11 mouse cellular contexts compared by ENCODE assay signal in genomic region chr8:92761959-92762600, GRCm38 (mm10).
DNase-seq lines count a peak whose midpoint lies in the region; ATAC-seq lines count a peak whose summit lies in the region.
"Had no signal": no experiment of that assay in that cellular context is flagged by ENCODE, and none has a peak within 500 bp of the region (broad histone marks: within the 10 kb centered on the region; RNA-seq: fewer than 3 reads in every experiment).

No protein-coding gene starts in this region.

- H3K27ac ChIP-seq in heart, embryonic 14.5 days (replicated peaks in 1 of 2; ENCODE audit: control insufficient read depth in 1 of 2, insufficient read depth in 1 of 2, low read depth in 2 of 2, low read length in 2 of 2), result no peak overlapping the region
- H3K27ac ChIP-seq in embryonic facial prominence, embryonic 12.5 days, result no peak overlapping the region
- no peak overlapping the region for H3K27ac ChIP-seq in midbrain, embryonic 16.5 days (ENCODE audit: low read length)

- peaks cover 8% of the 10 kb centered on the region; the same call in 1 of the 2 replicates for H3K9me3 ChIP-seq in heart, embryonic 14.5 days (ENCODE audit: control insufficient read depth, low read length)
- H3K9me3 ChIP-seq in embryonic facial prominence, embryonic 12.5 days, result no peaks in the 10 kb centered on the region
- no peaks in the 10 kb centered on the region; the same call in 1 of the 2 replicates for H3K9me3 ChIP-seq in midbrain, embryonic 16.5 days (replicated peaks; ENCODE audit: control insufficient read depth, low read length, poor library complexity, severe bottlenecking)

- H3K4me3 ChIP-seq in heart, embryonic 14.5 days (ENCODE audit: control insufficient read depth in 1 of 2, insufficient read depth in 1 of 2, low read depth in 1 of 2, low read length in 2 of 2), result peak overlapping the region in 1 of 2 experiments; percentile 13; a peak in 2 of 4 replicates
- H3K4me3 ChIP-seq in embryonic facial prominence, embryonic 12.5 days, result no peak overlapping the region
- H3K4me3 ChIP-seq in midbrain, embryonic 16.5 days (ENCODE audit: low read depth, low read length), result no peak overlapping the region

- no peak for ATAC-seq in heart, embryonic 14.5 days (ENCODE audit: insufficient number of reproducible peaks, insufficient read depth, low FRiP score, low read depth)
- no peak for ATAC-seq in embryonic facial prominence, embryonic 12.5 days (ENCODE audit: insufficient number of reproducible peaks, insufficient read depth, low FRiP score, low TSS enrichment)
- peak; percentile 32; the same call in 1 of the 2 replicates for ATAC-seq in midbrain, embryonic 16.5 days
- ATAC-seq in monocyte, adult 5-6 weeks (replicated peaks; ENCODE audit: insufficient number of reproducible peaks, low FRiP score, low TSS enrichment, poor library complexity, severe bottlenecking), result no peak

- no peak for DNase-seq in heart, postnatal 25 days (ENCODE audit: low spot score)
- peak; percentile 8 for DNase-seq in kidney, adult 9 months
- DNase-seq in thymus, postnatal 25 days, result no peak
- DNase-seq in spleen, adult 12 weeks (ENCODE audit: low spot score), result no peak
- DNase-seq: adrenal gland, adult 8-10 months; right cerebral cortex, adult 18-20 months had no signal

- WGBS in heart, embryonic 14.5 days, result 12% methylated on average over 18 of the region's 18 CpGs
- WGBS in embryonic facial prominence, embryonic 12.5 days, result 16% methylated on average over 18 of the region's 18 CpGs
- WGBS in midbrain, embryonic 16.5 days, result 14% methylated on average over 18 of the region's 18 CpGs

- H3K4me1 ChIP-seq in heart, embryonic 14.5 days (ENCODE audit: control insufficient read depth in 2 of 2, insufficient read depth in 2 of 2, low read length in 2 of 2), result peaks cover 0 to 3% of the 10 kb centered on the region in 2 experiments; a peak in 1 of 4 replicates
- 0 out of 2 replicates have a peak, but pooled peaks cover 6% of the 10 kb centered on the region for H3K4me1 ChIP-seq in embryonic facial prominence, embryonic 12.5 days
- H3K4me1 ChIP-seq in midbrain, embryonic 16.5 days (ENCODE audit: control insufficient read depth, insufficient read depth, low read length), result peaks cover 4% of the 10 kb centered on the region; the same call in 1 of the 2 replicates

- H3K4me2 ChIP-seq in heart, embryonic 14.5 days (ENCODE audit: low read length), result peak overlapping the region; percentile 62
- H3K4me2 ChIP-seq in embryonic facial prominence, embryonic 12.5 days (replicated peaks), result peak overlapping the region; percentile 27
- H3K4me2 ChIP-seq in midbrain, embryonic 16.5 days (ENCODE audit: low read length), result peak overlapping the region; percentile 15; the same call in 1 of the 2 replicates

- no peaks in the 10 kb centered on the region for H3K36me3 ChIP-seq in heart, embryonic 14.5 days (ENCODE audit: control insufficient read depth, insufficient read depth, low read length)
- H3K36me3 ChIP-seq in embryonic facial prominence, embryonic 12.5 days, result no peaks in the 10 kb centered on the region
- no peaks in the 10 kb centered on the region for H3K36me3 ChIP-seq in midbrain, embryonic 16.5 days (ENCODE audit: control insufficient read depth, insufficient read depth, low read length)

- intact Hi-C loops in heart, postnatal 25 days (cut with DNase I), result no loop called here

- peak overlapping the region; percentile 25; the same call in 1 of the 2 replicates for H3K9ac ChIP-seq in heart, embryonic 14.5 days (ENCODE audit: low read length)
- no peak overlapping the region for H3K9ac ChIP-seq in embryonic facial prominence, embryonic 12.5 days
- H3K9ac ChIP-seq in midbrain, embryonic 16.5 days (ENCODE audit: low read depth, low read length), result no peak overlapping the region

- H3K27me3 ChIP-seq in heart, embryonic 14.5 days (ENCODE audit: control insufficient read depth, insufficient read depth, low read length), result no peaks in the 10 kb centered on the region
- H3K27me3 ChIP-seq in embryonic facial prominence, embryonic 12.5 days, result no peaks in the 10 kb centered on the region
- H3K27me3 ChIP-seq in midbrain, embryonic 16.5 days (ENCODE audit: control insufficient read depth, insufficient read depth, low read depth, low read length), result no peaks in the 10 kb centered on the region
- H3K27me3 ChIP-seq: CH12.LX had no signal
